Comparison of ENCODE assay signal across 19 mouse cellular contexts in genomic region chr2:157466836-157467235, GRCm38 (mm10). TPM values are rescaled to one million over a fixed set of nuclear protein-coding genes. Genes with fewer than 3 reads are reported as not detected.
DNase-seq lines count a peak whose midpoint lies in the region; ATAC-seq and TF ChIP-seq lines count a peak whose summit lies in the region.
"Had no signal": no experiment of that assay in that cellular context is flagged by ENCODE, and none has a peak within 500 bp of the region (broad histone marks: within the 10 kb centered on the region; RNA-seq: fewer than 3 reads in every experiment).

No protein-coding gene starts in this region.

- no peak overlapping the region for H3K9ac ChIP-seq in hindbrain, embryonic 16.5 days (ENCODE audit: low read depth, low read length)
- no peak overlapping the region for H3K9ac ChIP-seq in embryonic facial prominence, embryonic 12.5 days
- no peak overlapping the region for H3K9ac ChIP-seq in hindbrain, postnatal 0 days (replicated peaks; ENCODE audit: low read length)
- 0 out of 2 replicates have a peak overlapping the region, but pooled peaks have one; percentile 15 for H3K9ac ChIP-seq in neural tube, embryonic 11.5 days (ENCODE audit: low read length)
- H3K9ac ChIP-seq: limb, embryonic 15.5 days; lung, embryonic 15.5 days had no signal

- H3K27ac ChIP-seq in hindbrain, embryonic 10.5 days: peak overlapping the region; percentile 99
- no peak overlapping the region for H3K27ac ChIP-seq in hindbrain, embryonic 16.5 days (ENCODE audit: low read depth, low read length)
- H3K27ac ChIP-seq in embryonic facial prominence, embryonic 12.5 days: peak overlapping the region; percentile 12; the same call in 1 of the 2 replicates
- 0 out of 2 replicates have a peak overlapping the region, but pooled peaks have one; percentile 94 for H3K27ac ChIP-seq in hindbrain, postnatal 0 days
- H3K27ac ChIP-seq in neural tube, embryonic 11.5 days (ENCODE audit: low read depth, low read length): no peak overlapping the region
- H3K27ac ChIP-seq: limb, embryonic 15.5 days; lung, embryonic 15.5 days had no signal

- H3K9me3 ChIP-seq in hindbrain, embryonic 10.5 days: no peaks in the 10 kb centered on the region
- no peaks in the 10 kb centered on the region for H3K9me3 ChIP-seq in hindbrain, embryonic 16.5 days (ENCODE audit: control insufficient read depth, low read length)
- no peaks in the 10 kb centered on the region for H3K9me3 ChIP-seq in embryonic facial prominence, embryonic 12.5 days
- H3K9me3 ChIP-seq in hindbrain, postnatal 0 days (ENCODE audit: low read length): no peaks in the 10 kb centered on the region
- H3K9me3 ChIP-seq in neural tube, embryonic 11.5 days (ENCODE audit: control insufficient read depth, low read length): no peaks in the 10 kb centered on the region
- H3K9me3 ChIP-seq: G1E; limb, embryonic 15.5 days; lung, embryonic 15.5 days had no signal

- peak; percentile 70 for DNase-seq in hindbrain, embryonic 10.5 days (ENCODE audit: low spot score)
- no peak for DNase-seq in hindbrain, postnatal 0 days (ENCODE audit: low spot score)
- DNase-seq in neural tube, embryonic 11.5 days (ENCODE audit: low spot score): no peak
- no peak for DNase-seq in heart, adult 11 months
- DNase-seq in heart, adult 9 months (ENCODE audit: low spot score in 2 of 2): no peak
- DNase-seq: adrenal gland, postnatal 14 days; B cell, adult 2 months; cerebellum, postnatal 10 days; heart, adult 18-20 months; heart, postnatal 10 days; kidney, postnatal 14 days; layer of hippocampus, postnatal 36 days had no signal

- no peak for TF ChIP-seq CTCF in hindbrain, postnatal 0 days (IDR thresholded peaks at IDR 0.05; ENCODE audit: low read depth)

- H3K4me3 ChIP-seq in hindbrain, embryonic 10.5 days: peak overlapping the region; percentile 10; the same call in 1 of the 2 replicates
- no peak overlapping the region for H3K4me3 ChIP-seq in hindbrain, embryonic 16.5 days (ENCODE audit: low read length)
- no peak overlapping the region for H3K4me3 ChIP-seq in embryonic facial prominence, embryonic 12.5 days
- H3K4me3 ChIP-seq in hindbrain, postnatal 0 days (ENCODE audit: low read length): no peak overlapping the region
- no peak overlapping the region for H3K4me3 ChIP-seq in neural tube, embryonic 11.5 days (ENCODE audit: low read depth, low read length)
- H3K4me3 ChIP-seq: limb, embryonic 15.5 days; lung, embryonic 15.5 days had no signal

- peaks cover 89% of the 10 kb centered on the region for H3K4me1 ChIP-seq in hindbrain, embryonic 10.5 days (replicated peaks)
- H3K4me1 ChIP-seq in hindbrain, embryonic 16.5 days (ENCODE audit: control insufficient read depth, insufficient read depth, low read depth, low read length): peaks cover 40% of the 10 kb centered on the region
- peaks cover 61% of the 10 kb centered on the region for H3K4me1 ChIP-seq in embryonic facial prominence, embryonic 12.5 days
- H3K4me1 ChIP-seq in hindbrain, postnatal 0 days (ENCODE audit: insufficient read depth, low read length): peaks cover 30% of the 10 kb centered on the region
- peaks cover 47% of the 10 kb centered on the region for H3K4me1 ChIP-seq in neural tube, embryonic 11.5 days (ENCODE audit: control insufficient read depth, insufficient read depth, low read length)

- no peak overlapping the region for H3K4me2 ChIP-seq in hindbrain, embryonic 16.5 days (ENCODE audit: low read length)
- no peak overlapping the region for H3K4me2 ChIP-seq in embryonic facial prominence, embryonic 12.5 days (replicated peaks)
- H3K4me2 ChIP-seq in hindbrain, postnatal 0 days (ENCODE audit: low read depth, low read length): no peak overlapping the region
- H3K4me2 ChIP-seq in neural tube, embryonic 11.5 days (ENCODE audit: low read depth): no peak overlapping the region
- H3K4me2 ChIP-seq: limb, embryonic 15.5 days; lung, embryonic 15.5 days had no signal

- H3K27me3 ChIP-seq in hindbrain, embryonic 10.5 days (ENCODE audit: insufficient read depth, poor library complexity, severe bottlenecking): peaks cover 23% of the 10 kb centered on the region; the same call in 1 of the 2 replicates
- no peaks in the 10 kb centered on the region for H3K27me3 ChIP-seq in hindbrain, embryonic 16.5 days (replicated peaks; ENCODE audit: control insufficient read depth, insufficient read depth, low read length)
- H3K27me3 ChIP-seq in embryonic facial prominence, embryonic 12.5 days: no peaks in the 10 kb centered on the region
- no peaks in the 10 kb centered on the region for H3K27me3 ChIP-seq in hindbrain, postnatal 0 days (ENCODE audit: insufficient read depth, low read length)
- no peaks in the 10 kb centered on the region for H3K27me3 ChIP-seq in neural tube, embryonic 11.5 days (ENCODE audit: control insufficient read depth, insufficient read depth, low read length)
- H3K27me3 ChIP-seq: limb, embryonic 15.5 days; lung, embryonic 15.5 days had no signal

- no peak for ATAC-seq in hindbrain, embryonic 16.5 days
- ATAC-seq in embryonic facial prominence, embryonic 12.5 days (ENCODE audit: insufficient number of reproducible peaks, insufficient read depth, low FRiP score, low TSS enrichment): no peak
- no peak for ATAC-seq in hindbrain, postnatal 0 days
- no peak for ATAC-seq in neural tube, embryonic 11.5 days (ENCODE audit: insufficient read depth, low FRiP score, low TSS enrichment)
- no peak for ATAC-seq in megakaryocyte, adult 5-6 weeks (ENCODE audit: poor library complexity, severe bottlenecking)
- ATAC-seq: intestine, embryonic 16.5 days had no signal

- peaks cover 74% of the 10 kb centered on the region for H3K36me3 ChIP-seq in hindbrain, embryonic 10.5 days
- H3K36me3 ChIP-seq in hindbrain, embryonic 16.5 days (ENCODE audit: control insufficient read depth, insufficient read depth, low read length): peaks cover 29% of the 10 kb centered on the region
- H3K36me3 ChIP-seq in embryonic facial prominence, embryonic 12.5 days: peaks cover 52% of the 10 kb centered on the region
- H3K36me3 ChIP-seq in hindbrain, postnatal 0 days (ENCODE audit: insufficient read depth, low read length): peaks cover 45% of the 10 kb centered on the region
- H3K36me3 ChIP-seq in neural tube, embryonic 11.5 days (ENCODE audit: control insufficient read depth, insufficient read depth, low read length): peaks cover 13% of the 10 kb centered on the region
- H3K36me3 ChIP-seq: G1E had no signal

- 11% methylated on average over 7 of the region's 7 CpGs for WGBS in hindbrain, embryonic 10.5 days
- 27% methylated on average over 6 of the region's 7 CpGs for WGBS in hindbrain, embryonic 16.5 days
- WGBS in embryonic facial prominence, embryonic 12.5 days: 15% methylated on average over 7 of the region's 7 CpGs
- 31% methylated on average over 7 of the region's 7 CpGs for WGBS in hindbrain, postnatal 0 days
- whole genome bisulfite sequencing in neural tube, embryonic 11.5 days: 31% methylated on average over 7 of the region's 7 CpGs

RNA-seq across cellular contexts. Expression of gene Src, which starts 48.6 kb away (rescaled TPM):
- 20.8 and 29.3 TPM in 2 replicates for polyA plus RNA-seq in hindbrain, embryonic 10.5 days (2016; fragmentation: Nextera tagmentation; extraction: Ambion mirVana)
- 26.5 and 29.9 TPM in 2 replicates for polyA plus RNA-seq in hindbrain, embryonic 16.5 days (2015; fragmentation: Nextera tagmentation; extraction: Ambion mirVana)
- polyA plus RNA-seq in embryonic facial prominence, embryonic 12.5 days (2016; fragmentation: Nextera tagmentation; extraction: Ambion mirVana): 30.8 and 37.3 TPM in 2 replicates
- 133 and 134 TPM in 2 replicates for total RNA-seq in hindbrain, postnatal 0 days (2014; rRNA removed)
- polyA plus RNA-seq in hindbrain, postnatal 0 days (2015; fragmentation: Nextera tagmentation; extraction: Ambion mirVana): 23.2 and 25.4 TPM in 2 replicates
- polyA plus RNA-seq in neural tube, embryonic 11.5 days (2014; fragmentation: Nextera tagmentation; extraction: Ambion mirVana): 15.1 and 17.8 TPM in 2 replicates
- 0.11 TPM in 1 of 2 replicates, not detected in the other for total RNA-seq in megakaryocyte, adult 5-6 weeks (2015)
- total RNA-seq in megakaryocyte, adult 5-6 weeks (2017): 0.26 TPM in 1 of 2 replicates, not detected in the other

Comparison
In these comparisons a context has a peak if more than half of its experiments do, and no peak if none do; other contexts are left out.
1. H3K27ac ChIP-seq: peak in hindbrain, embryonic 10.5 days (single experiment), embryonic facial prominence, embryonic 12.5 days (single experiment) and hindbrain, postnatal 0 days (single experiment); none in hindbrain, embryonic 16.5 days (single experiment) and neural tube, embryonic 11.5 days (single experiment).